9 mouse cellular contexts compared by ENCODE assay signal in genomic region chr5:124350350-124350749, GRCm38 (mm10). TPM values are rescaled to one million over a fixed set of nuclear protein-coding genes. Genes with fewer than 3 reads are reported as not detected.
DNase-seq lines count a peak whose midpoint lies in the region; ATAC-seq and TF ChIP-seq lines count a peak whose summit lies in the region.
"Had no signal": no experiment of that assay in that cellular context is flagged by ENCODE, and none has a peak within 500 bp of the region (broad histone marks: within the 10 kb centered on the region; RNA-seq: fewer than 3 reads in every experiment).

No protein-coding gene starts in this region.

- H3K36me3 ChIP-seq in kidney, embryonic 15.5 days: peaks cover 39% of the 10 kb centered on the region
- H3K36me3 ChIP-seq in embryonic facial prominence, embryonic 11.5 days (replicated peaks; ENCODE audit: control insufficient read depth, insufficient read depth, low read depth, low read length): peaks cover 13% of the 10 kb centered on the region
- H3K36me3 ChIP-seq in hindbrain, embryonic 14.5 days (replicated peaks; ENCODE audit: control insufficient read depth, insufficient read depth): peaks cover 32% of the 10 kb centered on the region
- peaks cover 16% of the 10 kb centered on the region for H3K36me3 ChIP-seq in myocyte (ENCODE audit: control insufficient read depth, insufficient read depth)

- H3K27me3 ChIP-seq in kidney, embryonic 15.5 days: no peaks in the 10 kb centered on the region
- H3K27me3 ChIP-seq in embryonic facial prominence, embryonic 11.5 days (ENCODE audit: control insufficient read depth, insufficient read depth, low read length): no peaks in the 10 kb centered on the region
- no peaks in the 10 kb centered on the region for H3K27me3 ChIP-seq in hindbrain, embryonic 14.5 days (ENCODE audit: control insufficient read depth, insufficient read depth, low read length)
- H3K27me3 ChIP-seq in myocyte (ENCODE audit: control insufficient read depth, insufficient read depth, insufficient read length): no peaks in the 10 kb centered on the region

- H3K79me2 ChIP-seq in myocyte (ENCODE audit: control insufficient read depth, insufficient read depth): peaks cover 40% of the 10 kb centered on the region

- no peak overlapping the region for H3ac ChIP-seq in myocyte (ENCODE audit: control insufficient read depth, insufficient read length)

- no peak overlapping the region for H3K4me3 ChIP-seq in kidney, embryonic 15.5 days (replicated peaks)
- no peak overlapping the region for H3K4me3 ChIP-seq in embryonic facial prominence, embryonic 11.5 days (ENCODE audit: low read depth, low read length)
- peak overlapping the region; percentile 89 for H3K4me3 ChIP-seq in hindbrain, embryonic 14.5 days (replicated peaks; ENCODE audit: low read length)
- H3K4me3 ChIP-seq in myocyte: peak overlapping the region; percentile 83

- ATAC-seq in kidney, embryonic 15.5 days (replicated peaks; ENCODE audit: low FRiP score): no peak
- no peak for ATAC-seq in embryonic facial prominence, embryonic 11.5 days (replicated peaks; ENCODE audit: insufficient number of reproducible peaks, low FRiP score, low TSS enrichment, low read depth)
- no peak for ATAC-seq in hindbrain, embryonic 14.5 days (ENCODE audit: low FRiP score)
- no peak for ATAC-seq in monocyte, adult 5-6 weeks (replicated peaks; ENCODE audit: insufficient number of reproducible peaks, low FRiP score, low TSS enrichment, poor library complexity, severe bottlenecking)

- TF ChIP-seq POLR2A in myocyte (IDR thresholded peaks at IDR 0.05; ENCODE audit: insufficient read length, low read depth): no peak

- 80% methylated on average over 2 of the region's 2 CpGs for WGBS in kidney, embryonic 15.5 days
- 93% methylated on average over 2 of the region's 2 CpGs for WGBS in embryonic facial prominence, embryonic 11.5 days
- 72% methylated on average over 2 of the region's 2 CpGs for WGBS in hindbrain, embryonic 14.5 days

- H3K27ac ChIP-seq in kidney, embryonic 15.5 days: 0 out of 2 replicates have a peak overlapping the region, but pooled peaks have one; percentile 98
- H3K27ac ChIP-seq in embryonic facial prominence, embryonic 11.5 days (replicated peaks; ENCODE audit: low read depth, low read length): no peak overlapping the region; the same call in 1 of the 2 replicates
- H3K27ac ChIP-seq in hindbrain, embryonic 14.5 days: peak overlapping the region; percentile 93
- H3K27ac ChIP-seq: macrophage had no signal

- H3K9me3 ChIP-seq in kidney, embryonic 15.5 days (replicated peaks): no peaks in the 10 kb centered on the region
- H3K9me3 ChIP-seq in embryonic facial prominence, embryonic 11.5 days (replicated peaks; ENCODE audit: control insufficient read depth, low read length): no peaks in the 10 kb centered on the region
- no peaks in the 10 kb centered on the region for H3K9me3 ChIP-seq in hindbrain, embryonic 14.5 days (ENCODE audit: control insufficient read depth, low read length)

- no peak for DNase-seq in kidney, adult 8-10 months
- DNase-seq in embryonic facial prominence, embryonic 11.5 days (ENCODE audit: low spot score): no peak
- DNase-seq in hindbrain, embryonic 14.5 days (ENCODE audit: low spot score): no peak
- DNase-seq in ovary, postnatal 36 days (ENCODE audit: low spot score): no peak
- no peak for DNase-seq in embryo, embryonic 11 days

- H3K4me2 ChIP-seq in kidney, embryonic 15.5 days: no peak overlapping the region
- H3K4me2 ChIP-seq in embryonic facial prominence, embryonic 11.5 days (ENCODE audit: low read depth, low read length): no peak overlapping the region
- H3K4me2 ChIP-seq in hindbrain, embryonic 14.5 days (replicated peaks): peak overlapping the region; percentile 81
- peak overlapping the region; percentile 99 for H3K4me2 ChIP-seq in myocyte (ENCODE audit: low read depth)

- peaks cover 35% of the 10 kb centered on the region for H3K4me1 ChIP-seq in kidney, embryonic 15.5 days
- peaks cover 12% of the 10 kb centered on the region for H3K4me1 ChIP-seq in embryonic facial prominence, embryonic 11.5 days (ENCODE audit: control insufficient read depth, insufficient read depth, low read length)
- peaks cover 23% of the 10 kb centered on the region for H3K4me1 ChIP-seq in hindbrain, embryonic 14.5 days (replicated peaks; ENCODE audit: control insufficient read depth, insufficient read depth, low read length)

- H3K9ac ChIP-seq in kidney, embryonic 15.5 days: no peak overlapping the region
- peak overlapping the region; percentile 100 for H3K9ac ChIP-seq in embryonic facial prominence, embryonic 11.5 days (replicated peaks; ENCODE audit: low read length)
- H3K9ac ChIP-seq in hindbrain, embryonic 14.5 days: peak overlapping the region; percentile 97

TF ChIP-seq in myocyte, 11 proteins besides CTCF, POLR2A, EP300 and RAD21:
- TF ChIP-seq MAX (IDR thresholded peaks at IDR 0.05; ENCODE audit: low read depth): no peak
- no peak for TF ChIP-seq CEBPB (IDR thresholded peaks at IDR 0.05; ENCODE audit: insufficient read depth, poor library complexity, severe bottlenecking)
- no peak for TF ChIP-seq MYOG (IDR thresholded peaks at IDR 0.05; ENCODE audit: control insufficient read depth in 1 of 3, insufficient read depth in 1 of 3, insufficient read length in 2 of 3, low read depth in 2 of 3)
TF ChIP-seq in myocyte: peak in this region for 0.

RNA-seq across cellular contexts. Expression of gene Cdk2ap1, which starts 12.5 kb away (rescaled TPM):
- polyA plus RNA-seq in kidney, embryonic 15.5 days (2015; fragmentation: Nextera tagmentation; extraction: Ambion mirVana): 39.0 and 44.9 TPM in 2 replicates
- polyA plus RNA-seq in embryonic facial prominence, embryonic 11.5 days (2014; fragmentation: Nextera tagmentation; extraction: Ambion mirVana): 189 and 410 TPM in 2 replicates
- 59.5 and 70.7 TPM in 2 replicates for polyA plus RNA-seq in hindbrain, embryonic 14.5 days (2014; fragmentation: Nextera tagmentation; extraction: Ambion mirVana)
- polyA plus RNA-seq in myocyte (2012; fragmentation: generic; extraction: Trizol): 236 TPM
- total RNA-seq in monocyte, adult 5-6 weeks (2017): 91.4 to 168 TPM (median 101 TPM) in 3 replicates

RNA-seq across cellular contexts. Expression of gene 2810006K23Rik, which starts 22.5 kb away (rescaled TPM):
- polyA plus RNA-seq in kidney, embryonic 15.5 days (2015; fragmentation: Nextera tagmentation; extraction: Ambion mirVana): 20.0 and 21.7 TPM in 2 replicates
- polyA plus RNA-seq in embryonic facial prominence, embryonic 11.5 days (2014; fragmentation: Nextera tagmentation; extraction: Ambion mirVana): 14.7 and 15.8 TPM in 2 replicates
- polyA plus RNA-seq in hindbrain, embryonic 14.5 days (2014; fragmentation: Nextera tagmentation; extraction: Ambion mirVana): 9.4 and 10.2 TPM in 2 replicates
- 7.2 TPM for polyA plus RNA-seq in myocyte (2012; fragmentation: generic; extraction: Trizol)
- total RNA-seq in monocyte, adult 5-6 weeks (2017): 4.0 to 18.6 TPM (median 6.7 TPM) in 3 replicates

RNA-seq across cellular contexts. Expression of gene Mphosph9, which starts 22.6 kb away (rescaled TPM):
- 13.4 TPM in 2 replicates for polyA plus RNA-seq in kidney, embryonic 15.5 days (2015; fragmentation: Nextera tagmentation; extraction: Ambion mirVana)
- 14.7 and 17.4 TPM in 2 replicates for polyA plus RNA-seq in embryonic facial prominence, embryonic 11.5 days (2014; fragmentation: Nextera tagmentation; extraction: Ambion mirVana)
- polyA plus RNA-seq in hindbrain, embryonic 14.5 days (2014; fragmentation: Nextera tagmentation; extraction: Ambion mirVana): 10.1 and 12.6 TPM in 2 replicates
- polyA plus RNA-seq in myocyte (2012; fragmentation: generic; extraction: Trizol): 2.4 TPM
- 8.3 to 21.1 TPM (median 12.8 TPM) in 3 replicates for total RNA-seq in monocyte, adult 5-6 weeks (2017)

Comparison
In these comparisons a context has a peak if more than half of its experiments do, and no peak if none do; other contexts are left out.
1. H3K4me2 ChIP-seq: peak in hindbrain, embryonic 14.5 days (single experiment) and myocyte (single experiment); none in kidney, embryonic 15.5 days (single experiment) and embryonic facial prominence, embryonic 11.5 days (single experiment).
2. H3K4me3 ChIP-seq: peak in hindbrain, embryonic 14.5 days (single experiment) and myocyte (single experiment); none in kidney, embryonic 15.5 days (single experiment) and embryonic facial prominence, embryonic 11.5 days (single experiment).